Mouse (Mus musculus): ENCODE data around the gene Rabgap1l. TPM values are rescaled to one million over a fixed set of nuclear protein-coding genes. Genes with fewer than 3 reads are reported as not detected.
"Not testable (repeated sequence)": the region's sequence is repeated elsewhere in the genome, so short reads cannot be mapped to it uniquely, and the experiment has no call there.

The Rabgap1l gene
- total RNA-seq, 2 experiments from 2014 or later, result 194 to 203 TPM

DNA sequence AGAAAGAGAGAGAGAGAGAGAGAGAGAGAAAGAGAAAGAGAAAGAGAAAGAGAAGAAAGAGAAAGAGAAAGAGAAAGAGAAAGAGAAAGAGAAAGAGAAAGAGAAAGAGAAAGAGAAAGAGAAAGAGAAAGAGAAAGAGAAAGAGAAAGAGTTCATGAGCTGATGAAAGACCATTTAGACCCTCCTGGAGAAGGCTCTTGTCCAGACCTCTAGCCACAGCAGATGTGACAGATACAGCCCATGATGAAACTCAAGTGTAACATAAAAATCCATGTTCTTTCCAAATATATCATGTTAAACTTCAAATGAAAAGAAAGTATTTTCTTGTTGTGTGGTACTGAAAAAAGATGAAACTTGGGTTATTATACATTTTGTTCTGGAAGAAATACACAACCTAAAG lies 189.7 kb downstream of the Rabgap1l start:
- intact Hi-C loops (cut with DNase I); DNase-seq: not testable (repeated sequence)

DNA sequence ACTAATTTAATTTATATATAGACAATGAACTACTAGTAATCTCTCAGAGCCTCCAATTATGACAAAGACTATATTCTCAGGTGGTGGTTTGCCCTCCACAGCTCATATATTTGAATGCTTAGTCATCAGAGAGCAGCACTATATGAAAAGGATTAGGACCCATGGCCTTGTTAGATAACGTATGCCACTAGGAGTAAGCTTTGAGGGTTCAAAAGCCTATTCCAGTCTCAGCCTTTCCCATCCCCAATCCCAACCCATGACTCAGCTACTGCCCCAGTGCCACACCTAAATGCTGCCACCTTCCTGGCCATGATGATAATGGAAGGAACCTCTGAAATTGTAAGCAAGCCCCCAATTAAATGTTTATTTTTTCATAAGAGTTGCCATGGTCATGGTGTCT lies 195.6 kb downstream of the Rabgap1l start:
- no peak for DNase-seq
- intact Hi-C loops (cut with DNase I), result no loop called here

DNA sequence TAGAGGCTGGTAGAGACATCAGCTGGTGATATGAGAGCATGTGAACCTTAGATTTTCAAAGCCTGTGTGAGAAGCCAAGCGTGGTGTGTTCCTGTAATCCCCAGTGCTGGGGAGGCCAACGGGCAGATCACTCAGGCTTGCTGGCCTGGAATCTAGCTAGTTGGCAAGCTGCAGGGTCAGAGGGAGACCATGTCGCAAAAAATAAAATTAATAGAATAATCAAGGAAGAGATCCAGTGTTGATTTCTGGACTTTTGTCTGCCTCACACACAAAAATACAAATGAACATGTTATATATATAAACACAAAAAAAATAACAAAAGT lies 196.1 kb downstream of the Rabgap1l start:
- intact Hi-C loops (cut with DNase I), result no loop called here
- DNase-seq, result no peak

DNA sequence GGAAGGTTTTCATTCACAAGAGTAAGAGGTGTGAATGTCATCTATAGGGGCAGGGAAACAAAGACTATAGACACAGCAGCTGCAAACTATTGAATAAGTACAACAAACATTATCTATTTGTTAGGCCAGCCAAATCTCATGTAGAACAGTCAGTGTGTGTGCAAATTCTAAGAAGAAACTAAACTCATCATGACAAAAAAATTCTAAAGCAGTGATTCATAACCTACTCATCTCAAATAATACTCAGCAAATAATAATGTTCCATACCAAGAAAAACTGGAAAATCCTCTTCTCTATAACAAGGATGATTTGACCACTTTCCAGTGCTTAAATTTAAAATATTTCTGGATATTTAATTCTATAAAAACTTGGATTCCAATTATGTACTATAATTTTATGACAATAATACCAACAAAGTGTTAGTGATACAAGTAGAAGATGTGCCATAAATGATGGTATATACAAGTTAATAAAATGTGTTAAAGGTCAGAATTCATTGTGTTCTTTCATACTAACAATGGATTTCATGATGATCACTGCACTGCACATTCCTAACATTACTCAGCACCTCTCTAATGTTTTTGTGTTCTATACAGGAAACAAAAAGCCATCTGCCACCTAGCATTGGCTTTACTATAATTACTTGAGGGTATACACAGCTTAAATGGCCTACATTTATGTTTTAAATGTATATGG lies 196.6 kb downstream of the Rabgap1l start:
- DNase-seq, result no peak
- intact Hi-C loops (cut with DNase I), result no loop called here

DNA sequence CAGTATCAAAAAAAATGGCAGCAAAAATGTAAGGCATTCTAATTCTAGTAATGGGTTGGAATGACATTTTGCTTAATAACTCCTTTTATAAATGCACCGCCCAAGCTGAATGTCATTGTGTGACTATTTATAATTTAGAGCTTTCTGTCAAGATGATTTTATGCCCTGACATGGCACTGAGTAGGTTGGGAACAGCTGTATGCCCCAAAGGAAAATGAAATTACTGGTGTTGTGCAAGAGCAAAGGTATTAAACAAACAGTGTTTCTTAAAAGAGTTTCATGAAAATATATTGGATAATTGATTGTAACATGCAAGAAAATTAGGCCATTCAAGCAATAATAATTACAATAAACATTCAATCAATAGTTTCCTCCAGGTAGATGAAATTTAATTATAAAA lies 198.4 kb downstream of the Rabgap1l start:
- DNase-seq, result no peak
- intact Hi-C loops (cut with DNase I), result no loop called here

GRCm38 (mm10) chr1:160594066-160594465 lies 198.9 kb downstream of the Rabgap1l start:
- intact Hi-C loops (cut with DNase I), result no loop called here
- no peak for DNase-seq

- no peak for DNase-seq
- intact Hi-C loops (cut with DNase I), result no loop called here
Observed at GRCm38 (mm10) chr1:160588911-160589590, 204.0 kb downstream of the Rabgap1l start.

GRCm38 (mm10) chr1:160579309-160580233 lies 213.4 kb downstream of the Rabgap1l start:
- intact Hi-C loops (cut with DNase I), result no loop called here
- no peak for DNase-seq

DNA sequence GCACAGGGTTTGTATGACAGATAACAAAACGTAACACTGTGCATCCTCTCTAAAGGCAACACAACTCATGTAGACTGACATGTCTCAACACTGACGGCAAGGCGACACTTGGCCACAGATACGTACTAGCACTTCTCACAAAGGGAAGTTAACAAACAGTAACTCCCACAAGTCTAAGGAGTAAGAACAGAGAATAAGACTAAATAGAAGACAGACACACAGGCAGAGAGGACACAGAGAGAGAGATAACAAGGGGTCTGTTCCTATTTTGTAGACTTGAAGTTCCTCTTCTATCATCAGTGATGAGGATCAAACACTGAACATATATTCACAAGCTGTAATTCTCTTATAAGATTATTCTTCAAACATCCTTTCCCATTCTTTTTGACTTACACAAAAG lies 216.9 kb downstream of the Rabgap1l start:
- DNase-seq, result no peak
- intact Hi-C loops (cut with DNase I), result no loop called here

- DNase-seq, result no peak
- intact Hi-C loops (cut with DNase I), result no loop called here
Observed at GRCm38 (mm10) chr1:160574039-160574438, 219.0 kb downstream of the Rabgap1l start.

DNA sequence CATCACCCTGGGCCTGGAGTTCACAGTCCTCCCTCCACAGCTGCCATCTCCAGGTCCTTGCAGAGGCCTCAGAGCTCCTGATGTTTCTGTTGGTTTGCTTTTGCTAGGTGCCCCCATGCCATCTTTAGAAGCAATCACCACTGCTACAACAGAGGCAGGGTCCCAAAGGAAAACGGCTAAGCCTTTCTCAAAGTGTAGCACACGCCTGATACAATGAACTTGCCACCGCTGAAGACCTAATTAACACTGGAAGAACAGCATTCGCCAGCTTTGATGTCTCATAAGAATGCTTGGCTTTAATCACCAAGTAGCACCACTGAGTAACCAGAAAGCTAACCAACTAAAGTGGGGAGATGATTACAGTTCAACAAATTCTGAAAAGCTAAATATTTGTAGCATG lies 226.6 kb downstream of the Rabgap1l start:
- intact Hi-C loops (cut with DNase I), result no loop called here
- DNase-seq, result no peak

GRCm38 (mm10) chr1:160561381-160561780 lies 231.6 kb downstream of the Rabgap1l start:
- intact Hi-C loops (cut with DNase I), result loop anchor here (5.0 kb wide), 1 partner anchor 156 kb away; no protein-coding TSS in a partner anchor

DNA sequence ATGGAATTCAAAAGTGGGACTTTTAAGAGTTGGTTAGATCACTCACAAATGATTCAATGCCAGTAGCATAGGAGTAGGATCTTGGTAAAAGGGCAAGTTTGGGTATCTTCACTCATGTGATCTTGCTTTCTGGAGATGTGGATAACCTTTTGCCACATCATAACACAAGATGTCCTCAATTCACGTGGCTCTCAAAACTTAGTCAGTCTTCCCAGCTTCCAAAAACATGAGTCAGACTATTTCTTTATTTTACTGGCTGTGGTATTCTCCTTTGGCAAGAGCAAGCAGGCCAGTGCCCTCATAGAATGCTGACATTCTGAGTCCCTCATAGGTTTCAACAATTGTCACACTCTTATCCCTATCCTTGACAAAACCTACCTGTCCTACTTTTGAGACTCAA lies 242.4 kb downstream of the Rabgap1l start:
- intact Hi-C loops (cut with DNase I), result no loop called here
- DNase-seq, result no peak

More at GRCm38 (mm10) chr1:160561381-160561780, 231.6 kb downstream of the Rabgap1l start:
- DNase-seq, result no peak

GRCm38 (mm10) chr1:160547934-160548876 lies 244.8 kb downstream of the Rabgap1l start:
- DNase-seq, result no peak
- intact Hi-C loops (cut with DNase I), result no loop called here

- DNase-seq, result no peak
- intact Hi-C loops (cut with DNase I), result no loop called here
Observed at GRCm38 (mm10) chr1:160535649-160536048, 257.4 kb downstream of the Rabgap1l start.

GRCm38 (mm10) chr1:160534571-160535335 lies 258.3 kb downstream of the Rabgap1l start:
- peak; percentile 64 for DNase-seq
- intact Hi-C loops (cut with DNase I), result no loop called here

DNA sequence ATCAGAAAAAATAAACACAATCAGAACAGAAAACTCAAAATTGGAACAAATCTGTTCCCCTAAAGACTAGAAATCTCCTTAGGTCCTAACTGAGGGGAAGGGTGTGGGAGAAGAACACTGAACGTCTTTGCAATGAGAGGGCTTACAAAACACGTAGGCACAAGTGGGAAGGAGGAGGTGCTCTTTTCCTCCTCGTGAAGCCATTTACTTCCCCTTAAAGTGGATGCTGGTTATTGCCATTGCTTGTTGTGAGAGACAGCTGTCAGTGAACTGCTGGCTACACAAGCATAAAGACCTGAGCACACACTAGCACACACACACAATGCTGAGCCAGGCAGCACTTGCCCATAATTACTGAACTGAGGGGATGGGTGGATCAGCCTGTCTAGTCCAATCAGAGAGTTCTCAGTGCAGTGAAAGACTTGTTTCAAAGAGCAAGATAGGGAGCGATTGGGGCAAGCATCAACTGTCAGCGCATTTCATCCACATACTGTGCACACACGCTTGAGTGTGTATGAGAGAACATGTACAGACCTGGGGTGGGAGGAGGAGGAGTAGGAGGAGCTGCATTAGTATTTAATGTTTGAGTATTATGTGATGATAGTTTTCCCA lies 259.7 kb downstream of the Rabgap1l start:
- no peak for DNase-seq
- intact Hi-C loops (cut with DNase I), result no loop called here

GRCm38 (mm10) chr1:160531402-160531801 lies 261.6 kb downstream of the Rabgap1l start:
- intact Hi-C loops (cut with DNase I), result no loop called here
- DNase-seq, result peak; percentile 95

DNA sequence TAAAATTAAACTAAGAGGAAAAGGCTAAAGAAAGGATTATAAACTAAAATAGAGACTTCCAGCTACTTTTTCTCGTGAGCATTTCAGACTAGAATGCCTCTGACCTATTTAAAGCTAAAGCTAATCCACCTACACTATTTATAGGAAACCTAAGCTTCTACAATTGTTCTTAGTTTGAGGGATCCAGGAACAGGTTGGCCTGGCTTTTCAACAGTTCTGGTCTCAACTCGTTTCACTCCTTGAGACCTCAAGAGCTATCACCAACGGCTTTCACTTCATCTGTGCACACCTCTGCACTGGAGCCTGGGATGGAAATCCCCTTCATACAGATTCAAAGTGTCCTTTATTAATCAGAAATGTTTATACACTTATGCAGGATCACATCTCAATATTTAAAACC lies 271.1 kb downstream of the Rabgap1l start:
- intact Hi-C loops (cut with DNase I), result no loop called here
- no peak for DNase-seq
